Mouse (Mus musculus): ENCODE measurements around the gene Lin7b.
A peak's percentile ranks its signal among the peaks of the same experiment; 100 is the strongest.

Gene Lin7b

DNA sequence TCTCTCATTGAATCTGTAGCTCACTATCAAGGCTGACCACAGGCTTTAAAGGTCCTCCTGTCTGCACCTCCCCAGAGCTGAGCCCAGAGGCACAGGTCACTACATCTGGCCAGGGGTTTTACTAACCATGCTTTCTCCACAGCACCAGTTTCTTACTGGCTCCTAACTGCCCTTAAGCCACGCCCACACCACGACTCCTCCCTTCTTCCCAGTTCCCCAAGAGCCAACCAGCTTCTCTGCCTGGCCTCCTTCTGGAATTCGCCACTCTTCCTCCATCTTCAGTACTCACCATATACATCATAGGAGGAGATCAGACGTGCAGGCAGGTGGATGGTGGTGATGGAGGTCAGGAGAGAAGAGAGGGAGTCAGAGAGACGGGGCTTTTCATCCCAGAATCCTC is 17.3 kb downstream of the Lin7b start:
- no peak for DNase-seq (ENCODE audit: low read depth)

DNA sequence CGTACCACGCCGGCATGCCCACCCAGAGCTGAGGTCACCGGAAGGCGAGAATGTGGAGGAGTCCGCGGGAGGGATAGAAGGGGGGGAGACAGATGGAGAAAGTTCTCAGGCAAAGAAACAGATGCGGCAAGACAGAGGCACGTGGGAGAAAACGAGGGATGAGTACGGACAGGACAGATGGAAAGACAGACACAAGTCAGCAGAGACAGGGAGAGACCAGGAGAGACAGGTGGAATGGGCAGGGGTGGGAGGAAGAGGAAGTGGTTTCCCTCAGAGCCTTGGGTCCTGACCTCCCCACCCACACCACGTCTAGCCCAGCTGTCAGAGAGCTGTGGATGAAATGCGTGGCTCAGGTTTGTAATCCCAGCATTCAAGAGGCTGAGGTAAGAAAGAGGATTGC is 23.5 kb downstream of the Lin7b start:
- no peak for DNase-seq (ENCODE audit: low read depth)

DNA sequence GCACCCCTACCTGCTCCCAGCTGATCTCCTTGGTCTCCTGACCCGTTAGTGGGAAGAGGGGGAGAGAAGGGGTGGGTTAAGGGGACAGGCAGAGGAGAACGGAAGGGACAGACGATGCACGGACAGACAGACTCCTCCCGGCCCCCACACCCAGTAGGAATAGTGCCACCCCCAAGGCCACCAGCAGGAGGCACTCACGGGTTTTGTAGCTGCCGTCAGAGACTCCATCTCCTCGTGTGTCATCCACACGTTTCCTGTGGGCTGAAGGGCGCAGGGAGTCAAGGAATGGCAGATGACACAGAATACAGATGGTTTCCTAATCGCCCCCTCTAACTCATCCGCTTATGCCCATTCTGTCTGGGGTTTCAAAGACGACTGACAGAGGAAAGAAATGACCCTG is 26.8 kb downstream of the Lin7b start:
- no peak for DNase-seq (ENCODE audit: low read depth)

DNA sequence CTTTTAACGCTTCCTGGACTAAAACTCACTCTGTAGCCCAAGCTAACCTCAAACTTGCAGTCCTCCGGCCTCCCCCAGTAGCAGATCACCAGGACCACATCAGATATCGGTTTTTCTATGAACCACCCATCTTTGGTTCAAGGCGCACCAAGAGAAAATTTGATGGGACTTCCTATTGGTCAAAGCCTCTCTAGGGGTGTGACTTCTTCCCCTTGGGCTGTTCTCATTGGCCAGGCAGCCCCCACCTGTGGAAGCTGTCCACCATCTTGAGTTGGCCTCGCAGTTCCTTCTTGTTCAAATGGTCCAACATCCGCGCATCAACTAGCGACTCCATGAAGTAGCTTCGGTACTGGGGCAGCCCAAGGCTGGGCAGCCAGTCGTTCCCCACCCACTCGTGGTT is 28.3 kb downstream of the Lin7b start:
- no peak for DNase-seq (ENCODE audit: low read depth)

DNA sequence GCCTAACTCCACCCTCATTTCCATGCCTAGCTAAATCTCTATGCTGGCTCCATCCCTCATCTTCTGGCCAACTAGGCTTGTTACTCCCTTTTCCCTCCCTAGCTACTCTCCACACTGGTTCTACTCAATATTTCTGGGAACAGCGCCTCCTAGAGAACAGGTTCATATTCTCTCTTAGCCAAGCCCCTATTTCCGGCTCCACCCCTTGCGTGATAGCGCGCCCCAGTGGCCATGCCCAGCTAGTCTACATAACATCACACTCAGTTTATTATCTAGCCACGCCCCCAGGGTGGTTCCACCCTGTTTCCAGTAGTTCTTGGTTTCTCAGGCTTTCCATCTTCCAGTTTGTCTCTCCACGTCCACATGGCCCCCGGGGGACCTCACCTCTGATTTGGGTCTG is 29.1 kb downstream of the Lin7b start:
- DNase-seq (ENCODE audit: low read depth), result peak; percentile 93

DNA sequence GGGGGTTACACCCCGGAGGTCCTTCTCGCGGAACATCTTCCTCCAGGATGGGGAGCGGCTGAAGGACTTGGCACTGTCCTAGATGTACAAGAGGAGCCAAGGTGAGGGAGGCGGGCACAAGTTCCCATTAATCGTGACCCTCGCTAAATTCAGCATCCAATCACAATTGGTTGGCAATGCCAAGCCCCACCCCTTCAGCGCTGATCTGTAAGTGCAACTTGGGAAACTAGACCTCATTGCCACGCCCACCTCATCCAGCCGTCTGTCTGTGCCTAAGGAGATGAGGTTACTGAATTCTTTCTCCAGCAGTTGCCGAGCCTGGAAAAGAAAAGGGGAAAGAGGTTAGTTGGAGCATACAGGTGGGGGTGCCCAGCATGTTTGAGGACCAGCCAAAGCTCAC is 29.7 kb downstream of the Lin7b start:
- peak; percentile 81 for DNase-seq (ENCODE audit: low read depth)

DNA sequence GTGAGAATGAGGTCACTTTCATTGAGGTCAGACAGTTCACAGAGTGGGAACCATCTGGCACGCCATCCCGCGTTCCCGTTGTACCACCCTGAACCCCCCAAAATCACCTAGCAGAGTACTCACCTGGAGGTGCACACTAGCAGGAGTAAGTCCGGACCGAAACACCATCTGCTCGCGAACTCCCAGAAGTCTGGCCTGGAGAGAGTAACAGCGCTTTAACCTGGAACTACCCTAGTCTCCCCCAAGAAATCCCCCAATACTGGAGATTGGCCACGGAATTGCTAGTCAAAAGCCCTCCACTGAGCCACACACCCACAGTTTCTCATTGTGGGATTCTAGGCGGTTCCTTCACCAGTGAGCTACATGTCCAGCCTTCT is 30.3 kb downstream of the Lin7b start:
- DNase-seq (ENCODE audit: low read depth), result no peak

DNA sequence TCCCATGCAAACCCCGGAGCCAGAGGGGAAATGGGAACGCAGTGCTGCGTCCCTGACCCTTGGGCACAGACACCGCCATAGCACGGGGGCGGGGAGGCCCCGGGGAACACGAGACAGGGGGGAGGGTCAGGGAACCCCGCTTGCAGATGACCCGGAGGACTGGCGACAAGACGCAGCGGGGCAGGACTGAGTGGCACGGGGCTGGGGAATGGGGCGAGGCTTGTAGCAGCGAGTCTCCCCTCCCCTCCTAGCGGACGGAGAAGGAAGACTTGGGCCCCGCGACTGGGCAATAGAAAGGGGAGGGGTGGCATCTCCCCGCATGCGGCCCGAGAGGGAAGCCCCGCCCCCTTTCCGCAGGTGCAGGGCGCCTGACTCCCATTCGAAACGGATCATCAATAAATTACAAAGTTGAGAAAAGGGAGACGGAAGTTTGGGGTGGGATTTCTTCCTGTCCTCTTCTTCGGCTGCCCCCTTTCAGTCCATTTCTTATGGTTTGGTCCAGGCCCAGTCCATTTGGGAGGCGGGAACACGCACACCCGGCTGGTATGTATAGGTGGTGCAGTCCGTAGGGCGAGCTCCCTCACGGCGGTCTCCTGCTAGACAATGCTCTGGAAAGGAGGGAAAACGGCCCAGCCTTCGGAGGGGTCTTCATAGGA is 30.8 kb downstream of the Lin7b start:
- DNase-seq (ENCODE audit: low read depth), result peak; percentile 56

DNA sequence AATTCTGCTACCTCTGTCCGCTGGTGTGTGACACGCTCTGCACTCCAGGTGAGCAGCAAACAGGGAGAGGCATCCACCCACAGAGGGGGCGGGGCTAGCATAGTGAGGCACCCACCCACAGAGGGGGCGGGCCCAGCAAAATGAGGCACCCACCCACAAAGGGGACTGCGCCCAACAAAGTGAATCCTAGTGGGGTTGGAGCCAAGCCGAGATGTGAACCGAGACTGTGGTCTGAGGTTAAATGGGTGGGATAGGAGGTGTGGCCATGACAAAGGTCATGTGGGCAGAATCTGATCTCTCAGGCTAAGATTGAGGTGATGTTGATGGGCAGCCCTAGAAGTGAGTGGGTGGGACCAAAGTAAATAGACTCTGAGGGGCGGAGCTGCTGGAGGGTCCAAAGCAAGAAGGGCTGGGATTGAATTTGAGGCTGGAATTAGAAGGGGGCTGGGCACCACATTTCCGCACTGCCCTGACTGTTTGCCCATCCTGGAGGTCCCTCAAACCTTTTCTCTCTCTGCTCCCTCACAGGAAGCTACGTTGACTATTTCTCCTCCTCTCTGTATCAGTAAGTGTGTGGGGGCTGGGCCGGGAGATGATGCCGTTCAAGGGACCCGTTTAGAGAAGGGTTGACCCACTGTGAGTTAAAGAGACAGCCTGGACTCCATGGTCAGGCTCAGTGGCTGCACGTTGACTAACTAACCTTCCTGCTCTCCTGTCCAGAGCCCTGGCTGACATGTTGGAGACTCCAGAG is 32.0 kb downstream of the Lin7b start:
- no peak for DNase-seq (ENCODE audit: low read depth)

DNA sequence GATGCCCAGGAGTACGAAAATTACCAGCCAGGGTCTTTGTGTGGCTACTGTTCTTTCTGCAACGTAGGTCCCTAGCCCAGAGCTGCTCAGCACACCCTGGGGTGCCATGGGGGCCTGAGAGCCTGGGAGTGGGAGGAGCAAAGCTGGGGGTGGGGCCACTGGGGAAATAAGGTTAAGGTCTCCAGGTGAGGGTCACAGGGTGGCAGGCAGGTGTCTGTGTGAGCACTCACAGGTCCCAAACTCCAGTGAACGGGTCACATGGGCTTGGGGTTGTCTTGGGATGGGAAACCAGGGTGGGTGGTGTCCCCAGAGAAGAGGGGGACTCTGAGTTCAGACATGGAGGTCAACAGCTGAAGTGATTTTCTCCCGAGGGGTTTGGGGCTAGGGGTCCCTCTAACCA is 32.9 kb downstream of the Lin7b start:
- no peak for DNase-seq (ENCODE audit: low read depth)

DNA sequence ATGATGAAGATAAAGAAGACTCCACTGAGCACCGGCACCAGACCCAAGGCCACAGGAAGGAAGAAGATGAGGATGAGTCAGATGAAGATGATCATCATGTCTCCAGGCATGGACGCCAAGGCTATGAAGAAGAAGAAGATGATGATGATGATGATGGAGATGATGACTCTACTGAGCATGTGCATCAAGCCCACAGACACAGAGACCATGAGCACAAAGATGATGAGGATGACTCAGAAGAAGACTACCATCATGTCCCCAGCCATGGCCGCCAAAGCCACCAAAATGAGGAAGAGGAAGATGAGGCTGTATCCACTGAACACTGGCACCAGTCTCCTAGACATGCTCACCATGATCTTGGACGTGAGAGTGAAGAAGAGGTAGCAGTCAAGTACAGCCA is 34.1 kb downstream of the Lin7b start:
- no peak for DNase-seq (ENCODE audit: low read depth)

DNA sequence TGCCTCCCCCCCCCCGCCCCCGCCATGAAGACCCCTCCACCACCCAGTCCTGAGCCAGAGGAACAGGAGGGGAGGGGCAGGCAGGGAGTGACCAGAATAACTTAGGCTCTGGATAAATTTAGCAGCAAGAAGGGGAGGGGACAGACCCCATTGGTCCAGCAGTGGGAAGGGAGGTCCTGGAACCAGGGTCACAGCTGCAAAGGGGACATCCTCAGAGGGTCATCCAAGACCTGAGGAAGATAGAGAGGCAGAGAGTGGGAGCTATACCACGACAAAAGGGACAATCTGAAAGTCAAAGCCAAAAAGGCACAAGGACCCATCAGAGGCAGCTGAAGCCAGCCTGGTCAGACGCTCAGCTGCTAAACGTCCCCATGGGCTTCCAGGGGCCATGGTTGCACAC is 35.3 kb downstream of the Lin7b start, which contains the start of gene Hrc:
Hrc (plus strand) TSS at position 235 of the 400 bp plus-strand sequence.
- DNase-seq (ENCODE audit: low read depth), result no peak

DNA sequence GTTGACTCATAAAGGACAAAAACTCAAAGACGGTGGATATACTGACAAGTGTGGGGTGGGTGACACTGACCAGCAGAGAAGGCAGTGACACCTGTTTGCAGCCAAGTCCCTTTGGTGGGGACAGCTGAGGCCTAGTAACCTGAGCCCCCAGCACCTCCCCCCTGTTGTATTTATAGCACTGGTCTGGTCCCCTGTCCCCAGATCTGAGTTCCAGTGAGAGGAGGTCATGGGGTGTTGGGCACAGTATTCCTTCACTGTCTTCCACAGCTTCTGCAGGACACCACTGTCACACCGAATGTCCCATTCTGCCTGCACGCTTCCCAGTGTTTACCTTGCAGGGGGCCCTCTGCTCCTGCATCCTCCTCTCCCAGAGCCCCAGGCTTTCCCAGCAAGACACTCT is 35.8 kb downstream of the Lin7b start:
- no peak for DNase-seq (ENCODE audit: low read depth)

DNA sequence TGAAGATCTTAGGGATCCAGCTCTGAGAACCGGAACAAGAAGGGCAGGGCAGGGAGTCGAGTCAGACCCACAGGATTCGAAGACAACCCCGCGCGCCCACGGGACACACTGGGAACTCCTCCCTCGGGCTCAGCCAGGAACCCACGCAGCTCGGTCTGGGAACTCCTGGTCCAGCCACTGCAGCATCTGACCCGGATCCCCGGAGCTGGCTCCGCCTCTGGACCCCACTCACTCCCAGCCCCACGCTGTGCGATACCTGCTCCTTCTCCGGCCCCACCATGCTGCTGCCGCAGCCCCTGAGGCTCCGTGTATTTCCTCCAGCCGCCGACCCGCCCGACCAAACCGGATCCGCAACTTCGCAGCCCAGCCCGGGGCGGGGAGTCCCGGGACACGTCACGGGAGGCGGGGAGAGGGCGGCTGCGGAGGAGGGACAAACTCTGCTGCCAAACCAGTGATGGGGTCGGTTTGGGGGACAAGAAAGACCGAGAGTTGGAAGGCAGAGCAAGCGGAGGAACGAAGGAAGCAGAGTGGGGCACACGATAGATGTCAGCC is 36.9 kb downstream of the Lin7b start, which contains the start of gene Trpm4:
Trpm4 (minus strand) TSS at position 350 of the 552 bp plus-strand sequence.
- DNase-seq (ENCODE audit: low read depth), result no peak

DNA sequence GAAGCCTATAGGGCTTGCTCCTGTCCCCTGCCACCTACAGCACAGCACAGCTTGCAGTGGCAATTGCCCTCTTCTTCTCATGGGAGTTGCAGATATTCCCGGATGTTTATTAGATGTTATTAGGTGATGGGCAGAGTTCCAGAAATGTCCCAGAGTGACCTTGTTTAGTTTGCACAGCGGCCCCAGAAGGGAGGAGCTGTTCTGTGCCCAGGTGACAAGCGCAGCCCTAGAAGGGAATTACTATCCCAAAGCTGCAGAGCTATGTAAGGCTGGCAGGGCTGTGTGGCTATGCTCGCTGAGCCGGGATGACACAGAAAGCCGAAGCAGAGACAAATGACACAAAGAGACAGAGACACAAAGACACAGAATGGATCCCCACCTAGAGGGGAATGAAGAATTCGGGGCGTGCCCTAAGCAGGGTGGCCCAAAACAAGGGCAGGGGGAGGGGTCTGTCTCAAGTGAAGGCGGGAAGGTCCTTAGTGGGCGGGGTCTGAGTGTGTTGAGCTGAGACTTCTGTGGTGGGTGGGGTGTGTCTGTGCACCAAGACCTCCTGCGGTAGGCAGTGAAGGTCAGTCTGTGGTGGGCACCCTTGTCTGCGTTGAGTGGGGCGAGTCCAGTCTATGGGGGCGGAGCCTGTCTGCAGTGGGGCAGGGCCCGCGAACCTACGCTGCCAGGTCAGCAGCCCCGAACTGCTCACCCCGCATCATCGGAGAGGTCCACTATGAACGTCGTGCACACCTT is 37.5 kb downstream of the Lin7b start:
- no peak for DNase-seq (ENCODE audit: low read depth)

DNA sequence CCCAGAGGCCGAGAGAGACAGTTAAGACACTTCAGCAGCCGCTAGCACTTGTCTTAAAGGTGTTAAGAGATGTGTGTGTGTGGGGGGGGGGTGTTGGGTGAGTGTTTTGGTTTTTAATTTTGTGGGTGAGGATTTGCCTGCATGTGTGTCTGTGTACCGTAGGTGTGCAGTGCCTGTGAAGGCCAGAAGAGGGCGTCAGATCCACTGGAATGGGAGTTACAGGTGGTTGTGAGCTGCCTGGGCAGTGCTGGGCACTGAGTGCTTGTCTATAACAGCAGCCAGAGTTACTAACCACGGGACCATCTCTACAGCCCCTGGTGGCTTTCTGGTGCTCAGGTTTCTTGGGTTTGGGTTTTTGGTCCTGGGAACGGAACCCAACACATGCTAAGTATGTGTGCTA is 38.9 kb downstream of the Lin7b start:
- DNase-seq (ENCODE audit: low read depth), result no peak

DNA sequence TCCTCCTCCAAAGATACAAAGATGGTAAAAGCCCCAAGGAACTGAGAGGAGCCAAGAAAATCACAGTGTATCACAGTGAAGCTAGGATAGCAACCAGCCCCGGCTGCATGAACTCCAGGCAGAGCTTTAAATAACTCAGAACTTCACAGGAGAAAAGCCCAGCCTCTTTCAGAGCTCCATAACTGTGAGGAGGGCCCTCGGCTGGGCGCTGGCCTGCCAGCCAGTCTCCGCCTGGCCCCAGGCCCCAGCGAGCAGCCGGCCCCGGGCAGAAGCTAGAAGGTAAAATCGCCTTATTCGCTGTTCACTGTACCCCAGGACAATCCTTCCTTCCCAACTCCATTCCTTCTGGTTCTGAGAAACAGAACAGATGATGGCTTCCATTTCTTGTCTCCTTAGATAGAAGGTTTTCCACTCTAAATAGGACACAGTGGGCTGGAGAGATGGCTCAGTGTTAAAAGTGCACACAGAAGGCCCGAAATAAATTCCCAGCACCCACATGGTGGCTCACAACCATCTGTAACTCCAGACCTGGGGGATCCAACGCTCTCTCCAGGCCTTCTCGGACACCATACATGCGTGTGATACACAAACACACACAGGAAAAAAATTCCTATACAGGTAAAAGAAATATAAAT is 41.4 kb downstream of the Lin7b start:
- no peak for DNase-seq (ENCODE audit: low read depth)

DNA sequence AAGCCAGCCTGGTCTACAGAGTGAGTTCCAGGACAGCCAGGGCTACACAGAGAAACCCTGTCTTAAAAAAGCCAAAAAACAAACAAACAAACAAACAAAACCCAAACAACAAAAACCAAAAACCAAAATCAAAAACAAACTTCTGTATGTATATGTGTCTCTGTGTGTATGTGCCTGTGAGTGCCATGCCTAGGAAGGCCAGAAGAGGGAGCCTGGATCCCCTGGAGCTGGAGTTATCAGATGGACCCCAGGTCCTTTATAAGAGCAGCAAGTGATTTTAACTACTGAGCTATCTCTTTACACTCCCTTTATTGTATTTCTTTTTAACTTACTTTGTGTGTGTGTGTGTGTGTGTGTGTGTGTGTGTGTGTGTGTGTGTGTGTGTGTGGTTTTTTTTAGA is 44.6 kb downstream of the Lin7b start:
- no peak for DNase-seq (ENCODE audit: low read depth)

DNA sequence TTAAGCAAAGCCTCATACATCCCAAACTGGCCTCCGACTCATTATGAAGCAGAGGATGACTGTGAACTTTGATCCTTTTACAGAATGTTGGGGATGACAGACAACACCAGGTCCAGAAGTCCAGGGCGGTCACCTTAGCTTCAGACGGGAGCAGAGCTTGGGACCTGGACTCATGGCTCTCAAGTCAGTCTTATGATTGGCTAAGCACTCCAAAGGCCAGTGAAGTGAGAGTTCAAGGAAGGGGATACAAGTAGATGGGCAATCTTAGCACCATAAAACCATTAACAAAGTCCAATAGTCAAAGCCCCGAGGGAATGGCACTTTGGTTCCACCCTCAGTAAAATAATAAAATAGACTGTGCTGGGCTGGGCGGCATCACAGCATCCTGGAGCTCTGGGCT is 47.3 kb downstream of the Lin7b start:
- DNase-seq (ENCODE audit: low read depth), result no peak

DNA sequence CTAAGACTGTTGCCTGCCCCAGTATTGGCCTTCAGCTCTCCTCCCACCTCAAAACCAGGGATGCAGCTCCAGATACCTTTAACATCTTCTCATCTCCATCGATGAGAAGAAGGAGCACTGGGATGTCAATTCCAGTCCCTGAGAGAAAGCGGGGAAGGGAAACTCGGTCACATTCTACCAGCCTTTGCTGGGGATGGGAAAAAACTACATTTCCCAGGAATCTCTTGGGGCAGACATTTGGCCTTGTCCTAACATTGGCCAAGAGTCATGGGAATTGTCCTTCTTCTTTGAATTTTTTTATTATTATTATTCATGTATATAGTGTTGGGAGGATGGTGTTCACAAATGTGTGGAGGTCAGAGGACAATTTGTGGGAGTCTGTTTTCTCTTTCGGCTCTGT is 48.1 kb downstream of the Lin7b start:
- no peak for DNase-seq (ENCODE audit: low read depth)
